Mouse (Mus musculus) myocyte (in vitro differentiated cells): Measurements from ENCODE around the gene Fcrlb. TPM values are rescaled to one million over a fixed set of nuclear protein-coding genes. Genes with fewer than 3 reads are reported as not detected.

Experiments
- H3K27me3 ChIP-seq: one replicate; pipeline ENCODE4 v1.6.1; 2011; ENCODE audit not compliant: control insufficient read depth, insufficient read depth, insufficient read length
- H3K36me3 ChIP-seq: one replicate; pipeline ENCODE4 v1.6.1; 2011; ENCODE audit not compliant: control insufficient read depth, insufficient read depth
- H3K4me2 ChIP-seq: one replicate; pipeline ENCODE4 v1.6.1; 2011; ENCODE audit warnings: low read depth, control low read depth
- H3K4me3 ChIP-seq: one replicate; pipeline ENCODE4 v1.5.1; 2011; ENCODE audit warnings: mild to moderate bottlenecking, control low read depth, moderate library complexity
- H3K79me2 ChIP-seq: one replicate; pipeline ENCODE4 v1.6.1; 2011; ENCODE audit not compliant: control insufficient read depth, insufficient read depth
- H3ac ChIP-seq: one replicate; pipeline ENCODE4 v1.6.1; 2011; ENCODE audit not compliant: control insufficient read depth, insufficient read length
- CEBPB ChIP-seq: IDR thresholded peaks from 2 replicates; pipeline ENCODE4 v1.6.1; 2011; ENCODE audit warnings: mild to moderate bottlenecking, moderate library complexity; ENCODE audit not compliant: poor library complexity, insufficient read depth, severe bottlenecking
- E2F4 ChIP-seq: IDR thresholded peaks from one replicate; pipeline ENCODE4 v1.6.1; 2011; ENCODE audit warnings: mild to moderate bottlenecking, control low read depth, moderate library complexity; ENCODE audit not compliant: insufficient read depth
- MAX ChIP-seq: IDR thresholded peaks from one replicate; pipeline ENCODE4 v1.6.1; 2011; ENCODE audit warnings: low read depth, mild to moderate bottlenecking, control low read depth
- MYOD1 ChIP-seq, 3 experiments: IDR thresholded peaks; one replicate each; pipeline ENCODE4 v1.6.1; 2011; ENCODE audit warnings: control low read depth in 2 of 3, low read depth in 2 of 3, mild to moderate bottlenecking in 2 of 3, moderate library complexity in 1 of 3; ENCODE audit not compliant: insufficient read length in 2 of 3, control insufficient read depth in 1 of 3
- MYOG ChIP-seq, 3 experiments: IDR thresholded peaks; one replicate each; pipeline ENCODE4 v1.6.1; 2011; ENCODE audit warnings: control low read depth in 2 of 3, low read depth in 2 of 3, mild to moderate bottlenecking in 2 of 3; ENCODE audit not compliant: insufficient read length in 2 of 3, control insufficient read depth in 1 of 3, insufficient read depth in 1 of 3
- POLR2A ChIP-seq: IDR thresholded peaks from one replicate; pipeline ENCODE4 v1.6.1; 2011; ENCODE audit warnings: low read depth, mild to moderate bottlenecking, control low read depth, moderate library complexity; ENCODE audit not compliant: insufficient read length
- POLR2AphosphoS2 ChIP-seq: IDR thresholded peaks from one replicate; pipeline ENCODE4 v1.6.1; 2011; ENCODE audit warnings: low read depth, control low read depth; ENCODE audit not compliant: insufficient read length
- REST ChIP-seq: IDR thresholded peaks from one replicate; pipeline ENCODE4 v1.6.1; 2011; ENCODE audit warnings: mild to moderate bottlenecking, control low read depth, moderate library complexity; ENCODE audit not compliant: insufficient read depth, insufficient read length
- SRF ChIP-seq: IDR thresholded peaks from one replicate; pipeline ENCODE4 v1.6.1; 2011; ENCODE audit warnings: low read depth; ENCODE audit not compliant: control insufficient read depth, insufficient read length
- TCF12 ChIP-seq: IDR thresholded peaks from one replicate; pipeline ENCODE4 v1.6.1; 2011; ENCODE audit warnings: mild to moderate bottlenecking, control low read depth; ENCODE audit not compliant: poor library complexity, insufficient read depth, severe bottlenecking
- TCF3 ChIP-seq: IDR thresholded peaks from one replicate; pipeline ENCODE4 v1.6.1; 2011; ENCODE audit warnings: low read depth, control low read depth; ENCODE audit not compliant: insufficient read length
- USF1 ChIP-seq: IDR thresholded peaks from one replicate; pipeline ENCODE4 v1.6.1; 2011; ENCODE audit warnings: low read depth, mild to moderate bottlenecking, control low read depth, moderate library complexity
- polyA plus RNA-seq: library from polyadenylated mRNA; unstranded; fragments of >200 nt; fragmentation: generic; extraction: Trizol; gene quantifications from one replicate; pipeline ENCODE4 v1.2.1, GENCODE M21; 2012; ENCODE audit warnings: missing spikeins

The Fcrlb gene
- polyA plus RNA-seq, 1 experiment = 1.6 TPM

- H3K36me3 ChIP-seq = peaks cover 10% of the 10 kb centered on the region
- TF ChIP-seq SRF (no peak), MYOG (IDR thresholded peaks at IDR 0.05; ENCODE audit: control insufficient read depth in 1 of 3, insufficient read depth in 1 of 3, insufficient read length in 2 of 3, low read depth in 2 of 3) (no peak), USF1 (no peak), POLR2AphosphoS2 (no peak), POLR2A (no peak), REST (no peak), E2F4 (no peak), TCF12 (no peak), CEBPB (no peak), MAX (no peak), TCF3 (no peak), MYOD1 (IDR thresholded peaks at IDR 0.05; ENCODE audit: control insufficient read depth in 1 of 3, insufficient read length in 2 of 3, low read depth in 2 of 3) (no peak)
- H3K4me3 ChIP-seq = no peak overlapping the region
- no peak overlapping the region for H3ac ChIP-seq
- no peaks in the 10 kb centered on the region for H3K27me3 ChIP-seq
- H3K4me2 ChIP-seq = no peak overlapping the region
- H3K79me2 ChIP-seq = no peaks in the 10 kb centered on the region
Observed at GRCm38 (mm10) chr1:170875676-170876075, 37.1 kb downstream of the Fcrlb start.

DNA sequence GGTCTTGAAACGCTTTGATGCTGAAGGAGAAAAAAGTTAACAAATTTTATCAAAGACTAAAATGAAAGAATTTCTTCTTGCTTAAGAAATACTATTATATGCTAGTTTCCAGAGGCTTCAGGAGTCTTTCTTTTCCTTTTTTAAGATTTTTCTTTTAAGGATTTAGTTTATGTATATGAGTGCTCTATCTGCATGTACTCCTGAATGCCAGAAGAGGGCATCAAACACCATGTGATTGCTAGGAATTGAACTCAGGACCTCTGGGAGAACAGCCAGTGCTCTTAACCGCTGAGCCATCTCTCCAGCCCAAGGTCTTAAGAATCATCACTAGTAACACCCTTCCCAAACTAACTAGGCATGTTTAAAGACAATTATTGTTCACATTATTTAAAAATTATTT, 40.8 kb downstream of the Fcrlb start:
- Histone ChIP-seq H3K79me2 (peaks cover 6% of the 10 kb centered on the region), H3K27me3 (no peaks in the 10 kb centered on the region), H3K4me3 (no peak overlapping the region), H3K4me2 (no peak overlapping the region), H3ac (no peak overlapping the region), H3K36me3 (peaks cover 4% of the 10 kb centered on the region)
- TF ChIP-seq MYOG (IDR thresholded peaks at IDR 0.05; ENCODE audit: control insufficient read depth in 1 of 3, insufficient read depth in 1 of 3, insufficient read length in 2 of 3, low read depth in 2 of 3) (no peak), USF1 (no peak), SRF (no peak), REST (no peak), POLR2AphosphoS2 (no peak), CEBPB (no peak), MAX (no peak), MYOD1 (IDR thresholded peaks at IDR 0.05; ENCODE audit: control insufficient read depth in 1 of 3, insufficient read length in 2 of 3, low read depth in 2 of 3) (no peak), POLR2A (no peak), TCF12 (no peak), TCF3 (no peak), E2F4 (no peak)

DNA sequence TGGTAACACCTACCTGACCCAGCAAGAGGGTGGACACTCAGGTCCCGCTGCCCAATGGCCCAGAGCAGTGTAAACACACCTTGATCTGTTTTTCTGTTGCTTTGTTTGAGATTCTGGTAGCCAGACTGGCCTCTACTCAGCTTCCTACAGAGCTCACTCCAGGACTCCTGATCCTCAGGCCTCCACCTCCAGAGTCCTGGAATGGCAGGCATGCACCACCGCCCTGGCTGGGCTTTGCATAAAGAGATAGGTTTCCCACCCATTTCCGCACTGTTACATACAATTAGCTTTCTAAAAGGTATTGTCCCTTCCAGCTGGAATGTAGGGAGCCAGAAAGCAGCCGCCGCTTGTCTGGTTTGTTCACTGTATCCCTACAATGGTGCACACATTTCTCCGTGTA, 41.3 kb downstream of the Fcrlb start:
- Histone ChIP-seq H3K36me3 (no peaks in the 10 kb centered on the region), H3K79me2 (peaks cover 12% of the 10 kb centered on the region), H3K4me2 (no peak overlapping the region), H3K27me3 (no peaks in the 10 kb centered on the region), H3K4me3 (no peak overlapping the region), H3ac (no peak overlapping the region)
- no peak for TF ChIP-seq POLR2AphosphoS2
- TF ChIP-seq SRF = no peak
- TF ChIP-seq TCF3 = no peak
- no peak for TF ChIP-seq REST
- TF ChIP-seq CEBPB = no peak
- no peak for TF ChIP-seq TCF12
- no peak for TF ChIP-seq POLR2A
- no peak for TF ChIP-seq E2F4
- no peak for TF ChIP-seq MYOG (IDR thresholded peaks at IDR 0.05; ENCODE audit: control insufficient read depth in 1 of 3, insufficient read depth in 1 of 3, insufficient read length in 2 of 3, low read depth in 2 of 3)
- no peak for TF ChIP-seq MAX
- no peak for TF ChIP-seq USF1
- TF ChIP-seq MYOD1 (IDR thresholded peaks at IDR 0.05; ENCODE audit: control insufficient read depth in 1 of 3, insufficient read length in 2 of 3, low read depth in 2 of 3) = no peak

GRCm38 (mm10) chr1:170868905-170869283, 43.8 kb downstream of the Fcrlb start:
- Histone ChIP-seq H3K27me3 (no peaks in the 10 kb centered on the region), H3K4me3 (peak overlapping the region; percentile 97), H3K79me2 (peaks cover 37% of the 10 kb centered on the region), H3K36me3 (no peaks in the 10 kb centered on the region), H3K4me2 (peak overlapping the region; percentile 71), H3ac (peak overlapping the region; percentile 48)
- TF ChIP-seq MYOG (IDR thresholded peaks at IDR 0.05; ENCODE audit: control insufficient read depth in 1 of 3, insufficient read depth in 1 of 3, insufficient read length in 2 of 3, low read depth in 2 of 3) = no peak
- TF ChIP-seq USF1 = no peak
- no peak for TF ChIP-seq POLR2A
- TF ChIP-seq CEBPB = no peak
- no peak for TF ChIP-seq REST
- no peak for TF ChIP-seq POLR2AphosphoS2
- TF ChIP-seq SRF = no peak
- TF ChIP-seq MYOD1 (IDR thresholded peaks at IDR 0.05; ENCODE audit: control insufficient read depth in 1 of 3, insufficient read length in 2 of 3, low read depth in 2 of 3) = no peak
- TF ChIP-seq TCF3 = no peak
- TF ChIP-seq E2F4 = no peak
- TF ChIP-seq MAX = no peak
- no peak for TF ChIP-seq TCF12

GRCm38 (mm10) chr1:170868107-170868904, 44.4 kb downstream of the Fcrlb start:
- TF ChIP-seq MAX = peak; percentile 96
- TF ChIP-seq CEBPB = peak; percentile 90
- TF ChIP-seq MYOD1 (IDR thresholded peaks at IDR 0.05; ENCODE audit: control insufficient read depth in 1 of 3, insufficient read length in 2 of 3, low read depth in 2 of 3) = no peak
- TF ChIP-seq POLR2A = peak; percentile 65
- peak; percentile 65 for TF ChIP-seq POLR2AphosphoS2
- no peak for TF ChIP-seq MYOG (IDR thresholded peaks at IDR 0.05; ENCODE audit: control insufficient read depth in 1 of 3, insufficient read depth in 1 of 3, insufficient read length in 2 of 3, low read depth in 2 of 3)
- TF ChIP-seq REST = no peak
- no peak for TF ChIP-seq USF1
- Histone ChIP-seq H3K27me3 (no peaks in the 10 kb centered on the region), H3K4me3 (peak overlapping the region; percentile 97), H3K79me2 (peaks cover 43% of the 10 kb centered on the region), H3K4me2 (peak overlapping the region; percentile 71), H3K36me3 (no peaks in the 10 kb centered on the region), H3ac (peak overlapping the region; percentile 48)
